Mouse (Mus musculus): ENCODE data around the gene Cbln3.

- TF ChIP-seq CTCF (IDR thresholded peaks at IDR 0.05): no peak
- TF ChIP-seq EP300 (IDR thresholded peaks at IDR 0.05): no peak
Observed at GRCm38 (mm10) chr14:55886571-55887382, 2.6 kb upstream of the Cbln3 start.
